Mouse (Mus musculus): ENCODE results near the gene Pdzd7.

DNA sequence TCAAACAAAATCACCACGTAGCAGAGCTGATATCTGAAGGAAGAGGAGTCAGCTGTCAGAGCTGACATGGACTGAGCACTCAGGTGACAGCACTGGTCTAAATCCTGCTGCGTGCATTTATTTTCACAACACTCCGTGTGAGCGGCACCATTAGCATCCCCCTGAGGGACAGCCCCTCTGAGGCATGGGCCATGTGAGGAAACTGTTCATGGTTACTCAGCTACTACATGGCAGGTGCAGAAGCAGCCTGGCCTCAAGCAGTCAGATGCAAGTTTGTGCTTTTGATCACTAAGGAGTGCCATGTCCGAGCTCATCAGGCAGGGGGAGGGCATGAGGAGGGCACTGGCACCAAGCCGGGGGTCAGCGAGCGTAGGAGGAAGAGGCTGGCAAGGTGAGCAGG, 45.9 kb downstream of the Pdzd7 start:
- no peak for TF ChIP-seq ZNF384 (IDR thresholded peaks at IDR 0.05; ENCODE audit: low read depth, low read length)
- TF ChIP-seq ZC3H11A (IDR thresholded peaks at IDR 0.05; ENCODE audit: borderline replicate concordance, low read depth, low read length), result no peak
- no peak for TF ChIP-seq HCFC1 (IDR thresholded peaks at IDR 0.05; ENCODE audit: borderline replicate concordance, insufficient read depth, low read length)
- no peak for TF ChIP-seq MAFK (IDR thresholded peaks at IDR 0.05; ENCODE audit: insufficient read depth, low read depth, low read length)
